Mouse (Mus musculus) ovary, postnatal 36 days (tissue): ENCODE data around the gene Zfp646.
A peak's percentile ranks its signal among the peaks of the same experiment; 100 is the strongest.
"Not testable (repeated sequence)": the region's sequence is repeated elsewhere in the genome, so short reads cannot be mapped to it uniquely, and the experiment has no call there.

Experiments
- DNase-seq: peaks from one replicate; pipeline ENCODE4 v3.0.0; 2022; ENCODE audit warnings: low spot score, mixed read lengths

Gene Zfp646

GRCm38 (mm10) chr7:127885951-127886350 is 9.9 kb downstream of the Zfp646 start:
- peak; percentile 54 for DNase-seq

DNA sequence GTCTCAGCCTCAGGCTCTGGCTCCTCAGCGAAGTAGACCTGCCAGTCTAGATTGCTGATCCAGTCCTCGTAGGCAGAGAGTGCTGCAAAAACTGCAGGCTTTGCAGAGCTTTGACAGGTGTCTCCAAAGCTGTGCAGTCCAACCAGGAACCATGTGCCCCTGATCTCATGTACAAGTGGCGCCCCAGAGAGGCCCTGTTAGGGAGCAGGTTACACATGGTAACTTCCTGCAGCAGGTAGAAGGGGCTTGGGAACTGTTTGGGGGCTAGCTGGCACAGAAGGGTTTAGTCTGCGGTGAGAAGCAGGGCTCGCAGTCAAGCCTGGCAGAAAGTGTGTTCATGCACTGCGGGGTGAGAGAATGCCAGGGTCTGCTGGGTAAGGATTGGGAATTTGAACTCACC is 10.5 kb downstream of the Zfp646 start:
- no peak for DNase-seq

GRCm38 (mm10) chr7:127887191-127887590 is 11.2 kb downstream of the Zfp646 start:
- DNase-seq, result no peak

DNA sequence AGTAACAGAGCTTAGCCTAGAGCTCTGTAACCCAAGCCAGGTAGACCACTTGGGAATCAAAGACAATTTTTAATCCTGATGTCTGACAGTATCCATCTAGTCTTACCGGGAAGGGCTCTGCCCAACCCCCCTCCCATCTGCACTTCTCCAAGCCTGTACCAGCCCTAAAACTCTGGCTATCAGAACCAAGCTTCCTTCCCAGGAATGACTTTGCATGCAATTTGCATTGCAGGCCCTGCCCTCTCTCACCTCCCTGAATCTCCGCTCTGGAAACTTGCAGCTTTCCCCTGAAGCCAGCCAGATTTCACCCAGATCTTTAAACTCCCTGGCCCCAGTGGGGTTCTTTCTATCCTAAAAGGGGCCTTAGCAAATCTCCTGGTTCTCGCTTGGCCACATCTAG is 11.8 kb downstream of the Zfp646 start:
- no peak for DNase-seq

DNA sequence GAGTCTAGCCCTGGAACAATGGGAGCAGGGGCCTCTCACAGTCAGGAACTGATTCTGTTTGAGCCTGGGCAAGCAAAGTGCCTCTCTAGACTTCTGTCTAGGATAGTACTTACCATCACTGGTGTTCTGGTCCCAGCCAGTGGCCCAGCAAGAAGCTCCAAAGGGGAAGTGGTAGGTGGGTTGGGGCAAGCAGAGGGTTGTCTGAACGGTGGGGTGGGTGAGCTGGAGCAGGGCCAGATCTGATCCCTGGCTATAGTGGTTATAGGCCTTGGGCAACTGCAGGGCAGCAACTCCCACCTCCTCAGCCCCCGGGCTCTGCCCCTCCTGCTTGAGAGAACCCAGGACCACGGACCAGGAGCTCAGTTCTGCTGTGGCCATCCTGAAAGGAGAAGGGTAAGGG is 12.8 kb downstream of the Zfp646 start:
- DNase-seq, result no peak

DNA sequence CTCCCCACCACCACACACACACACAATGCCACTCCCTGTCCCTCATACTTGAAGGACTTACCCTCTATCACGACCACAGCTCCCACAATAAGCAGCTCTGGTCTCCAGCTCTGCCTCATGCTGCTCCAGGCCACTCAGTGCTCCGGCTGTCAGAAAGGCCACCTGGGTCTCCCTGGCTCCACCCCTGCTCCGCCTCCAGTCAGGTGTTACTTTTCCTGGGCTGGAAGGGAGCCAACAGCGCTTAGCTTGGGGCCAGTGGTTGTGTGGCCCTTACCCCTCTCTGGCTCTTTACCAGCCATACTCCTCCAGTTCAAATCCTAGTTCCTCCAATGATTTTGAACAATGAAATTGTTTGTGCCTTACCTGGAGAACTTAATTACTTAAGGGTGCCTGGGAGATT is 14.8 kb downstream of the Zfp646 start, which contains the start of gene Prss53:
Prss53 (minus strand) TSS at position 173 of the 400 bp plus-strand sequence.
- DNase-seq, result no peak

DNA sequence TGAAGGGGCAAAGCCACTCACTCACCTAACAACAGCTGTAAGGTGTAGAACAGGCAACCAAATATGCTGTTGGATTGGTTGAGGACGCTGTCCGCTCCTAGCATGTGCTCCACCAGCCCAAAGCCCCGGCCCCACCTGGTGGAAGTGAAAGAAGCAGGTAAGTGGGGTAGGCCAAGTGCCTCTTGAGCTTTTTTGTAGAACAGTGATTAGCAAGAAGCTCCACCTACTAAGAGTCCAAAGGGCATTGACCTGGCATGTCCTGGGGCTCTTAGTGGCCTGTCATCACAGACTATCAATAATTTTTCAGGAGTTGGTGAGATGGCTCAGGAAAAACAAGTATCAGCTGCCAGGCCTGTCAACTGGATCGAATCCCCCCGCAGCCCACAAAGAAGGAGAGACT is 18.5 kb downstream of the Zfp646 start:
- DNase-seq, result no peak

GRCm38 (mm10) chr7:127895442-127895841 is 19.4 kb downstream of the Zfp646 start, which contains the start of the genes Gm21974 and Vkorc1:
Gm21974 (minus strand) TSS chr7:127895454.
Vkorc1 (minus strand) TSS chr7:127895617.
- peak; percentile 95 for DNase-seq

DNA sequence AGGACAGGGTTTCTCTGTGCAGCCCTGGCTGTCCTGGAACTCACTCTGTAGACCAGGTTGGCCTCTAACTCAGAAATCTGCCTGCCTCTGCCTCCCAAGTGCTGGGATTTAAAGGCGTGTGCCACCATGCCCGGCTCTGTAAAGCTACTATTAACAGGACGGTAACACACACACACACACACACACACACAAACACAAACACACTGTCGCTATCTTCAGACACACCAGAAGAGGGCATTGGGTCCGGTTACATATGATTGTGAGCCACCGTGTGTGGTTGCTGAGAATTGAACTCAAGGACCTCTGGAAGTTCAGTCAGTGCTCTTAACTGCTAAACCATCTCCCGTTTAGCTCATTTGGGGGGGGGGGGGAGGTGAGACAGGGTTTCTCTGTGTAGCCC is 19.9 kb downstream of the Zfp646 start:
- not testable (repeated sequence) for DNase-seq

- peak; percentile 48 for DNase-seq
These were observed 20.4 kb downstream of the Zfp646 start for GRCm38 (mm10) chr7:127896384-127896783.

- DNase-seq, result no peak
These were observed 21.5 kb downstream of the Zfp646 start for GRCm38 (mm10) chr7:127897542-127897941.

- no peak for DNase-seq
These were observed 22.3 kb downstream of the Zfp646 start for GRCm38 (mm10) chr7:127898179-127898956.

DNA sequence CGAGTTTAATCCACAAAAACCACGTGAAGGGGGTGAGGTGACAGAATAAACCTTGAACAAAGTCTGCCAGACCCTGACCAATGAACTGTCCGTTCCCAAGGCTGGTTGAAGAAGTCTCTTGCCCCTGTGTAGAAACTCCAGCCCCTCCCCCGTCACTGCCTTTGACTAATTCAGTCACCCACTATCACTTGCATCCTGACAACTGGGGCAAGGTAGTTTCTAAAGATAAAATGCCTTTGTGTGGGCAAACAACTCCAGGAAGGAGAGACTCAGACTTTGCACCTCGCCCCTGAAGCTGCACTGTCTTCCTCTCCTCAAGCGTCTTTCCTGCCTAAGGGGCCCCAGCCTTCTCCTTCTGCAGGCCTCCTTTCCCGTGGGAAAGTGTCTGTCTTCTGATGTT is 24.0 kb downstream of the Zfp646 start:
- DNase-seq, result no peak

DNA sequence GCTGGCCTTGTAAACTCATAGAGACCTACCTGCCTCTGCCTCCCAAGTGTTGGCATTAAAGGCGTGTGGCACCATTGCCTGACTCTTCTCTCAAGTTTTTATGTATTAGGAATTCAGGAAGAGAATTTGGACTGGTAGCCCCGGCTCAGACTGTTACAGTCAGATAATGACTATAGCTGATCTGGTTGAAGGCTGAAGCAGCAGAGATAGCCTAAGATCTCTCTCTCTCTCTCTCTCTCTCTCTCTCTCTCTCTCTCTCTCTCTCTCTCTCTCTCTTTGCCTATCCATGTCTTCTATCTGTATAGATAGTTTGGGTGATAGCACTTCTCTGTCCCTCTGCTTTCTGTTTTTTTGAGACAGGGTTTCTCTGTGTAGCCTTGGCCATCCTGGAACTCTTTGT is 25.8 kb downstream of the Zfp646 start:
- no peak for DNase-seq

DNA sequence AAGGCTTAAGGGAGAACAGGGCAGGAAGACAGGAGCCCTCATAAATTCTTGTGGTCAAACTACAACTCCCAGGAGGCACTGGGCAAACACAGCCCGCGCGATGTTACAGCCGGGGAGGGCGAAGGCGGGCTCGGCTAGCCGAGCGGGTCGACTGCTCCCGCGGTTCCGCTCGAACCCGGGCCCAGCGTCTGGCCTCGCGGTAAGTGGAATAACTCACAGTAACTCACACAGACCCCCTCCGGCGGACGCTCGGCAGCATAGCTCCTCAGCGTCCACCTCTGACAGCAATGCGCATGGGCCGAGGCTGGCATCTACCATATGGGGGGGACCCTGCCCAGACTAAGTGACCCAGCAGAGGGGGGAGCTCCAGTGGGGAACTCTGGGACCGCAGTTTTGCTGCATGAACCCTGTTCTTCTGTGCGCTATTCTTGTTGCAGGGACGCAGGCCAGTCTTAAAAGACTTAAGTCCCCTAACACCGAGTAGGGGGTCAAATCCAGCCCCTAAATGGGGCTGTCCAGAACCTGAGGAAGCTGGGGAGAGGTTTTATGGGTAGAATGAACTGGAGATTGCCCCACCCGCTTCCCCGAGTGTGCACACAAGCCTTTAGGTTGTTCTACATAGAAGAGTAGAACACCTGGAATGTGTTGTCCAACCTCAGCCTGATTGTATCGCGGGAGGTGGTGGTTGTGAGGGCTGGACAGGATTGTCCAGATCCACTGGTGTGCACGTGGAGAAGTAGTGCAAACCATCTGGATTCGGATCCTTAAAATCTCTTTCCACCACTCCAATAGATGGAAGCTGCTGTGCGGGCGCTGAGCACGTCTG is 28.2 kb downstream of the Zfp646 start, which contains the start of gene Bckdk:
Bckdk (plus strand) TSS at position 112 of the 826 bp plus-strand sequence.
- DNase-seq, result peak; percentile 79

- no peak for DNase-seq
These were observed 31.9 kb downstream of the Zfp646 start for GRCm38 (mm10) chr7:127907939-127908338.

DNA sequence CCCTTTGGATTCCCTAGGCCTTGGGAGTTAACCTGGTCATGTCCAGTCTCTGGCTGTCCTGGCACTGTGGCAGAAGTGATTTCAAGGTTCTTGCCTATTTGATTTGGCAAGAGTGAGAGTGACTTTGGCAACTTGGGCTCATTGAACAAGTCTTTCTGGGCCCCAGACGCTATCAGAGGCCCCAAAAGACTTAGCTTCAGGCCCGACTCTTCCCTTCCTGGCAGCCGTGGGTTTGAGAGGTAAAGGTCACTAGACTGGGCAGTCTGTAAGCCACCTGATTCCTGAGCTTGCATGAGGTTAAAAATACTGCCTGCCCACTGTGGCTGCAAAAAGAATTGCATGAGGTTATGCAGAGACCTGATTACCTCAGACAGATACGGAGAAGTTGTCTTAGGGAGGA is 32.6 kb downstream of the Zfp646 start:
- DNase-seq, result no peak

DNA sequence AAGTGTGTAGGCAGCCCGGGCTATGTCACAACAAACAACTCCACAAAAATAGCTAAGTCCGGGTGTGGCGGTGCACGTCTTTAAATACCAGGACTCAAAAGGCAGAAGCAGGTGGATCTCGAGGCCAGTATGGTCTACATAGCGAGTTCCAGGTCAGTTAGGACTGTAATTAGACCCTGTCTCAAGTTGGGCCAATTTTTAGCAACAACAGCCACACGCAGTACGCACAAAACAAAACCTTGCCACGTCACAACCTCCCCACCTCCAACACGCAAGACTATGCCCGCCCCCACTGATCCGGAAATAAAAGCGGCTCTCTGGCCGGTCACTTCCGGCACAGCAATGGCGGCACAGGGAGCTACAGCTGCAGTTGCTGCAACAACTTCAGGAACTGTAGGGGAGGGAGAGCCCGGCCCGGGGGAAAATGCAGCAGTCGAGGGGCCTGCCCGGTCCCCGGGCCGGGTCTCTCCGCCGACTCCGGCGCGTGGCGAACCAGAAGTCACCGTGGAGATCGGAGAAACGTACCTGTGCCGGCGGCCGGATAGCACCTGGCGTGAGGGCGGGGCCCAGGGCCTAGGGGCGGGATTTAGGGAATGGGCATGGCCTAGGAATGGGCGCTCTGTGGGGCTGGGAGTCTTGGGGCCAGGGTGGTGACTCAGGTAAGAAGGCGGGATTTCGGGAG is 36.3 kb downstream of the Zfp646 start, which contains the start of gene Kat8:
Kat8 (plus strand) TSS at position 327 of the 682 bp plus-strand sequence.
- DNase-seq, result peak; percentile 83

- no peak for DNase-seq
These were observed 36.9 kb downstream of the Zfp646 start for GRCm38 (mm10) chr7:127912938-127913337.

DNA sequence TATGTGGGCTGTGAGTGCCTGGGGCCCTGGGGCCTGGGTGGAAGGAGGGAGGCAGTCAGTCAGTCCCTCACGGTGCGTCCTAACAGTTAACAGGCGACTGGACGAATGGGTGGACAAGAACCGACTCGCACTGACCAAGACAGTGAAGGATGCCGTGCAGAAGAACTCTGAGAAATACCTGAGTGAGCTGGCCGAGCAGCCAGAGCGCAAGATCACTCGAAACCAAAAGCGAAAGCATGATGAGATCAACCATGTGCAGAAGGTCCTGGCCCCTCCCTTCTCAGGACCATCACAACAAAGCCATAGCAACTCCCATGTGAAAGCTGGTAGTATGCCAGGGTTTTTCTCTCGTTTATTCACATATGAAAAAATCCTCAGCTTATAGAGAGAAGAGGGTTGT is 39.3 kb downstream of the Zfp646 start:
- DNase-seq, result no peak

DNA sequence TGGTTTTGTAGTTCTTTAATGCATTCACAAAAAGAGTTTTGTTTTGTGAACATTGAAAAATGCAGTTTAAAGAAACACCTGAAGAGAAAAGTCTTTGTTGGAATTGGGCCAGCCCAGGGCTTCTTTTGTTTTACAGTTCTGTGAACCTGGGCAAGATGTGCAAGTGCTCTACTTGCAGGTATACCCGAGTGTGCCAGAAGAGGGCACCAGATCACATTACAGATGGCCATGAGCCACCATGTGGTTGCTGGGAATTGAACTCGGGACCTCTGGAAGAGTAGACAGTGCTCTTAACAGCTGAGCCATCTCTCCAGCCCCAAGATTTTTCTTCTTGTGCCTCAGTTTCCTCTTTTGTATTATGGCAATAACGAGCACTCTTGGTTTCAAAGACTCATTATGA is 42.2 kb downstream of the Zfp646 start:
- no peak for DNase-seq

- no peak for DNase-seq
These were observed 43.3 kb downstream of the Zfp646 start for GRCm38 (mm10) chr7:127919290-127919689.
